11 mouse cellular contexts compared by ENCODE assay signal in the genomic region with DNA sequence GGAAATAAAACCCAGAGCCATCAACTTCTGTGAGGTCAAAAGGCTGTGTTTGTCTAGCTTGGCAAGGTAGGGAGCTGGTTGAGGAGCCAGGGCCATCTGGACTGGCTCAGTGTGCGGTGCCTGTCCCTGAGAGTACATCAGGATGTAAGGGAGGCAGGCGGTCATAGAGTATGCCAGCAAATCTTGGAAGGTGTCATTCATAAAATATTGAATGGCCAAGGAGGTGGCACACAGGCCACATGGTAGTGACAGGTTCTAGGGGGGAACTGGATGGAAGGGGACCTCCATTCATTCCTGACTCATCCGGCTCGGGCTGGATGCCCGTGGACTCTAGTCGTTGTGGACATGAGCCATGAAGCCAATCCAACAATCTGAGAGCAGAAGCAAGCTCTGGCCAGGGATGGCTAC.
A peak's percentile ranks its signal among the peaks of the same experiment; 100 is the strongest.
DNase-seq lines count a peak whose midpoint lies in the region; ATAC-seq and TF ChIP-seq lines count a peak whose summit lies in the region.
"Had no signal": no experiment of that assay in that cellular context is flagged by ENCODE, and none has a peak within 500 bp of the region (broad histone marks: within the 10 kb centered on the region; RNA-seq: fewer than 3 reads in every experiment).

No protein-coding gene starts in this region.

- H3K27ac ChIP-seq in hindbrain, postnatal 0 days: no peak overlapping the region
- no peak overlapping the region for H3K27ac ChIP-seq in hindbrain, embryonic 12.5 days
- no peak overlapping the region for H3K27ac ChIP-seq in forebrain, embryonic 15.5 days (replicated peaks)
- H3K27ac ChIP-seq: embryonic facial prominence, embryonic 15.5 days; liver, embryonic 15.5 days had no signal

- DNase-seq in hindbrain, postnatal 0 days (ENCODE audit: low spot score): peak; percentile 66
- DNase-seq in cerebellum, postnatal 36 days: peak; percentile 94 to 95
- peak; percentile 62 to 74 for DNase-seq in heart, postnatal 10 days
- DNase-seq in layer of hippocampus, postnatal 25 days (ENCODE audit: extremely low spot score in 1 of 2, low spot score in 1 of 2): no peak
- no peak for DNase-seq in spleen, postnatal 36 days (ENCODE audit: low spot score in 2 of 2)
- DNase-seq: kidney, adult 11 months had no signal

- no peak for TF ChIP-seq CTCF in hindbrain, postnatal 0 days (IDR thresholded peaks at IDR 0.05; ENCODE audit: low read depth)

- no peaks in the 10 kb centered on the region for H3K27me3 ChIP-seq in hindbrain, postnatal 0 days (ENCODE audit: insufficient read depth, low read length)
- peaks cover 9% of the 10 kb centered on the region; the same call in 1 of the 2 replicates for H3K27me3 ChIP-seq in hindbrain, embryonic 12.5 days
- no peaks in the 10 kb centered on the region for H3K27me3 ChIP-seq in forebrain, embryonic 15.5 days
- H3K27me3 ChIP-seq: embryonic facial prominence, embryonic 15.5 days; liver, embryonic 15.5 days had no signal

- ATAC-seq in hindbrain, postnatal 0 days: peak; percentile 62
- ATAC-seq in hindbrain, embryonic 12.5 days (ENCODE audit: low FRiP score): no peak
- ATAC-seq in cerebellum, adult (ENCODE audit: insufficient number of reproducible peaks, low FRiP score, low TSS enrichment): peak; percentile 98
- ATAC-seq in forebrain, embryonic 15.5 days (replicated peaks): no peak

- WGBS in hindbrain, postnatal 0 days: 76% methylated on average over 6 of the region's 6 CpGs
- WGBS in hindbrain, embryonic 12.5 days: 94% methylated on average over 6 of the region's 6 CpGs
- 93% methylated on average over 6 of the region's 6 CpGs for WGBS in forebrain, embryonic 15.5 days

- H3K4me1 ChIP-seq in hindbrain, postnatal 0 days (ENCODE audit: insufficient read depth, low read length): peaks cover 4% of the 10 kb centered on the region; the same call in 1 of the 2 replicates
- no peaks in the 10 kb centered on the region for H3K4me1 ChIP-seq in hindbrain, embryonic 12.5 days
- H3K4me1 ChIP-seq in forebrain, embryonic 15.5 days: peaks cover 8% of the 10 kb centered on the region
- H3K4me1 ChIP-seq: embryonic facial prominence, embryonic 15.5 days; liver, embryonic 15.5 days had no signal

- H3K9me3 ChIP-seq in hindbrain, postnatal 0 days (ENCODE audit: low read length): no peaks in the 10 kb centered on the region
- no peaks in the 10 kb centered on the region for H3K9me3 ChIP-seq in hindbrain, embryonic 12.5 days (replicated peaks)
- H3K9me3 ChIP-seq in forebrain, embryonic 15.5 days: no peaks in the 10 kb centered on the region
- H3K9me3 ChIP-seq: embryonic facial prominence, embryonic 15.5 days; liver, embryonic 15.5 days had no signal

- H3K4me2 ChIP-seq in hindbrain, postnatal 0 days (ENCODE audit: low read depth, low read length): no peak overlapping the region
- H3K4me2 ChIP-seq in hindbrain, embryonic 12.5 days (replicated peaks): no peak overlapping the region
- no peak overlapping the region for H3K4me2 ChIP-seq in forebrain, embryonic 15.5 days (replicated peaks)
- H3K4me2 ChIP-seq: embryonic facial prominence, embryonic 15.5 days; liver, embryonic 15.5 days had no signal

- H3K4me3 ChIP-seq in hindbrain, postnatal 0 days (ENCODE audit: low read length): no peak overlapping the region
- H3K4me3 ChIP-seq in hindbrain, embryonic 12.5 days: no peak overlapping the region
- no peak overlapping the region for H3K4me3 ChIP-seq in forebrain, embryonic 15.5 days
- H3K4me3 ChIP-seq: embryonic facial prominence, embryonic 15.5 days; liver, embryonic 15.5 days had no signal

- no peak overlapping the region for H3K9ac ChIP-seq in hindbrain, postnatal 0 days (replicated peaks; ENCODE audit: low read length)
- no peak overlapping the region for H3K9ac ChIP-seq in hindbrain, embryonic 12.5 days
- no peak overlapping the region for H3K9ac ChIP-seq in forebrain, embryonic 15.5 days (replicated peaks)
- H3K9ac ChIP-seq: embryonic facial prominence, embryonic 15.5 days; liver, embryonic 15.5 days had no signal

- no peaks in the 10 kb centered on the region for H3K36me3 ChIP-seq in hindbrain, postnatal 0 days (ENCODE audit: insufficient read depth, low read length)
- no peaks in the 10 kb centered on the region for H3K36me3 ChIP-seq in hindbrain, embryonic 12.5 days
- no peaks in the 10 kb centered on the region for H3K36me3 ChIP-seq in forebrain, embryonic 15.5 days
- H3K36me3 ChIP-seq: embryonic facial prominence, embryonic 15.5 days; liver, embryonic 15.5 days had no signal

- intact Hi-C loops in heart, postnatal 10 days (cut with DNase I): no loop called here

Comparison
In these comparisons a context has a peak if more than half of its experiments do, and no peak if none do; other contexts are left out.
1. ATAC-seq: peak in hindbrain, postnatal 0 days (single experiment) and cerebellum, adult (single experiment); none in hindbrain, embryonic 12.5 days (single experiment) and forebrain, embryonic 15.5 days (single experiment).
2. DNase-seq: peak in hindbrain, postnatal 0 days (single experiment), cerebellum, postnatal 36 days (2 of 2) and heart, postnatal 10 days (2 of 2); none in layer of hippocampus, postnatal 25 days (0 of 2) and spleen, postnatal 36 days (0 of 2).